Mouse (Mus musculus): ENCODE measurements at regions not wholly inside any gene's neighbourhood (a gene's known extent, or its start where the extent isn't known, plus 50 kb on each side); places are given as distances from the start of the nearest gene placed in this dataset.

DNA sequence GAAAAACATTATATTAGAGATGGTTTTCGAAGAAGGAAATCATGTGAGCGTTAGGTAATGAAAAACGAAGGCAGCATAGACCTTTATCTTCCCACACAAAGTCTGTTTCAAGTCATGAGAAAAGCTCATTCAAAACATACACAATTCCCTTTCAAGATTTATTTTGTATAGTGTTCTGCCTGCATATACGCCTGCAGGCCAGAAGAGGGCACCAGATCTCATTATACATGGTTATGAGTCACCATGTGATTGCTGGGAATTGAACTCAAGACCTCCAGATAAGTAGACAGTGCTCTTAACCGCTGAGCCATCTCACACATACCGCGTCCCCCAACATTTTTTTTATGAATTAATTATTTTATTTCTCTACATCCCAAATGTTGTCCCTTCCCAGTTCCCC lies 578.3 kb upstream of the Ccdc54 start:
- no peak for ATAC-seq
- DNase-seq (ENCODE audit: low spot score): no peak
- no peak overlapping the region for H3K4me3 ChIP-seq (ENCODE audit: low read depth, low read length)
- H3K27me3 ChIP-seq (replicated peaks; ENCODE audit: insufficient read depth, low read length): no peaks in the 10 kb centered on the region
- H3K27ac ChIP-seq (ENCODE audit: low read length): no peak overlapping the region
- no peaks in the 10 kb centered on the region for H3K36me3 ChIP-seq (ENCODE audit: insufficient read depth, low read length)
- no peak for TF ChIP-seq EP300 (IDR thresholded peaks at IDR 0.05)
- peak; percentile 13; the same call in 1 of the 2 replicates for TF ChIP-seq CTCF (IDR thresholded peaks at IDR 0.05)
- WGBS: 68% methylated on average over 7 of the region's 7 CpGs
- no peak overlapping the region for H3K4me2 ChIP-seq (replicated peaks; ENCODE audit: low read depth, low read length)
- no peaks in the 10 kb centered on the region for H3K9me3 ChIP-seq (ENCODE audit: low read length)
- no peak overlapping the region for H3K9ac ChIP-seq (replicated peaks; ENCODE audit: low read depth)
- no peaks in the 10 kb centered on the region for H3K4me1 ChIP-seq (ENCODE audit: insufficient read depth, low read depth, low read length)

DNA sequence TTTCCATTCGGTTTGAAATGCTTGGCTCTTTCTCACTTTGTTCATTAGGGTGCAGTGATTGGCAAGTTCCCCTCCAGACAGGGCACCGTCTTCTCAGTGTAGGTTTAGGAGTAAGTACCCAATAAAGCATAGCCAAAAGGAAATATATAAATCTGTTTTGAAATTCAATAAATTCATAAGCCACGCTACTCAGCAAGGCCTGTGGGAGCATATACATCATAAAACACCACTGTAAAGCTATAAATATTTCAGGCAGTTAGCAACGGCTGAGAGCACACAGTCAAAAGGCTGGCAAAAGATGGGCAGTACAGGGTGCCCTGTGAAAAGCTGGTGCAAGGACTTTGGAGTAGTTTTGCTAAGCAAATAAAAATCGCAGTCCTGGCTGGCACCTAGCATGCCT lies 569.8 kb upstream of the Ccdc54 start:
- DNase-seq (ENCODE audit: low spot score): no peak
- WGBS: 61% methylated on average over 5 of the region's 5 CpGs
- Histone ChIP-seq H3K4me1 (ENCODE audit: insufficient read depth, low read depth, low read length) (no peaks in the 10 kb centered on the region), H3K9ac (replicated peaks; ENCODE audit: low read depth) (no peak overlapping the region), H3K4me2 (replicated peaks; ENCODE audit: low read depth, low read length) (no peak overlapping the region), H3K36me3 (ENCODE audit: insufficient read depth, low read length) (no peaks in the 10 kb centered on the region), H3K4me3 (ENCODE audit: low read depth, low read length) (no peak overlapping the region), H3K27me3 (replicated peaks; ENCODE audit: insufficient read depth, low read length) (no peaks in the 10 kb centered on the region), H3K9me3 (ENCODE audit: low read length) (no peaks in the 10 kb centered on the region), H3K27ac (ENCODE audit: low read length) (no peak overlapping the region)
- ATAC-seq: no peak
- no peak for TF ChIP-seq EP300 (IDR thresholded peaks at IDR 0.05)
- no peak for TF ChIP-seq CTCF (IDR thresholded peaks at IDR 0.05)

DNA sequence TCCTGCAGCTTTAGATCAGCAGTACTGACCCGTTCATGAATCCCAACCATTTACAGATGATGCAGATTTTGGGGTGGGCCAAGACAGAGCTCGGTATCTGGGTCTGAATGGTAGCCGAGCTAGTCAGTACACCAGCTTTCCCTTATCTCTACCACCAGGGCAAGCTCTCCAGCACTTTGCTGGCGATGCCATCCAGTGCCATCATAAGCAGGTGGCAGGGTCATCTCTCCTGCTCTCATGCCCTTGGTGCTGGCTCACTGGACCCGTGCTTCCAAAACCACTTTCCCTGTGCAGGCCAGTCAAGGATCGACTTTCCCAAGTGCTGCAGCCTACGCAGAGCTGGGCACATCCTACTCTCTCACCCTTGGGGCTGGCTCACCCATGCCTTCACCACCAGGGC lies 547.6 kb upstream of the Ccdc54 start:
- Histone ChIP-seq H3K4me2 (replicated peaks; ENCODE audit: low read depth, low read length) (no peak overlapping the region), H3K27me3 (replicated peaks; ENCODE audit: insufficient read depth, low read length) (no peaks in the 10 kb centered on the region), H3K36me3 (ENCODE audit: insufficient read depth, low read length) (no peaks in the 10 kb centered on the region), H3K27ac (ENCODE audit: low read length) (no peak overlapping the region), H3K9ac (replicated peaks; ENCODE audit: low read depth) (no peak overlapping the region), H3K9me3 (ENCODE audit: low read length) (no peaks in the 10 kb centered on the region), H3K4me1 (ENCODE audit: insufficient read depth, low read depth, low read length) (no peaks in the 10 kb centered on the region), H3K4me3 (ENCODE audit: low read depth, low read length) (no peak overlapping the region)
- 82% methylated on average over 7 of the region's 7 CpGs for WGBS
- DNase-seq (ENCODE audit: low spot score) (no peak), ATAC-seq (no peak)
- TF ChIP-seq CTCF (IDR thresholded peaks at IDR 0.05): no peak
- TF ChIP-seq EP300 (IDR thresholded peaks at IDR 0.05): no peak

DNA sequence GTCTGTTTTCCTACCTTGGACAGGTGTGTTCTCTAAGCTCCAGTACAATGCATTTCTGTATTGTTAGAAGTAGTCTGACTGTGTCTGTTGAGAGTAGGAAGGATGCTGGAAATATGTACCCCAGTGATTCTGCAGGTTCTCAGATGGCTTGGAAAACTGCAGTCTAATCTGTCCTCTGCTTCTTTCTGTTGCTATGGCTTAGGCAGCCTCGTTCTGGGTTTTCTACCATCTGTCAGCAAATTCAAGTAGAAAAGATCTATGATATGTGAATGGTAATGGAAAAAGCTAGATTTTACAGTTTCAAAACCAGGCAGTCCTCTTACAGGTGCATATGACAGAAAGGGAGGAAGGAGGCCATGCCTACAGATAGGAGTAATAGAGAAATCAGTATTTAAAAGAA lies 528.9 kb upstream of the Ccdc54 start:
- ATAC-seq (no peak), DNase-seq (ENCODE audit: low spot score) (no peak)
- no peak overlapping the region for H3K4me2 ChIP-seq (replicated peaks; ENCODE audit: low read depth, low read length)
- H3K9me3 ChIP-seq (ENCODE audit: low read length): no peaks in the 10 kb centered on the region
- no peaks in the 10 kb centered on the region for H3K36me3 ChIP-seq (ENCODE audit: insufficient read depth, low read length)
- H3K9ac ChIP-seq (replicated peaks; ENCODE audit: low read depth): no peak overlapping the region
- H3K27ac ChIP-seq (ENCODE audit: low read length): no peak overlapping the region
- H3K4me3 ChIP-seq (ENCODE audit: low read depth, low read length): no peak overlapping the region
- no peak for TF ChIP-seq EP300 (IDR thresholded peaks at IDR 0.05)
- TF ChIP-seq CTCF (IDR thresholded peaks at IDR 0.05): no peak
- H3K27me3 ChIP-seq (replicated peaks; ENCODE audit: insufficient read depth, low read length): no peaks in the 10 kb centered on the region
- WGBS: 61% methylated on average over 1 of the region's 1 CpGs
- no peaks in the 10 kb centered on the region for H3K4me1 ChIP-seq (ENCODE audit: insufficient read depth, low read depth, low read length)

DNA sequence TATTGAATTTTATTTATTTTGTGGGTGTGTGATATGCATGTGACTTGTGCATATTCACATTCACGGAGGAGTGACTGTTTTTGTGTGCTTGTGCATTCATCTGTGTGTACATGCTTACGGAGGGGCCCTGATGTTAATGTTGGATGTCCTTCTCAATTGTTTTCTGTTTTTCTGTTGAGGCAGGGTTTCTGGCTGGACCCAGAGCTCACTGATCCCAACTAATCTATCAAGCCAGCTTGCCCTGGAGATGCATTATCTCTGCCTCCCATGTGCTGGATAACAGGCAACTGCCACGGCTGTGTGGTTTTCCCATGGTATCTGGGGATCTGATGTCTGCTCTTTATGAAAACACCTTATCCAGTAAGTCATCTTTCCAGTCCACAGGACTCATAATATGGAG lies 527.4 kb upstream of the Ccdc54 start:
- DNase-seq (ENCODE audit: low spot score) (no peak), ATAC-seq (no peak)
- Histone ChIP-seq H3K4me2 (replicated peaks; ENCODE audit: low read depth, low read length) (no peak overlapping the region), H3K9ac (replicated peaks; ENCODE audit: low read depth) (no peak overlapping the region), H3K4me1 (ENCODE audit: insufficient read depth, low read depth, low read length) (no peaks in the 10 kb centered on the region), H3K27ac (ENCODE audit: low read length) (no peak overlapping the region), H3K4me3 (ENCODE audit: low read depth, low read length) (no peak overlapping the region), H3K27me3 (replicated peaks; ENCODE audit: insufficient read depth, low read length) (no peaks in the 10 kb centered on the region), H3K36me3 (ENCODE audit: insufficient read depth, low read length) (no peaks in the 10 kb centered on the region), H3K9me3 (ENCODE audit: low read length) (no peaks in the 10 kb centered on the region)
- TF ChIP-seq EP300 (IDR thresholded peaks at IDR 0.05) (no peak), CTCF (IDR thresholded peaks at IDR 0.05) (no peak)
- 54% methylated on average over 3 of the region's 3 CpGs for WGBS

DNA sequence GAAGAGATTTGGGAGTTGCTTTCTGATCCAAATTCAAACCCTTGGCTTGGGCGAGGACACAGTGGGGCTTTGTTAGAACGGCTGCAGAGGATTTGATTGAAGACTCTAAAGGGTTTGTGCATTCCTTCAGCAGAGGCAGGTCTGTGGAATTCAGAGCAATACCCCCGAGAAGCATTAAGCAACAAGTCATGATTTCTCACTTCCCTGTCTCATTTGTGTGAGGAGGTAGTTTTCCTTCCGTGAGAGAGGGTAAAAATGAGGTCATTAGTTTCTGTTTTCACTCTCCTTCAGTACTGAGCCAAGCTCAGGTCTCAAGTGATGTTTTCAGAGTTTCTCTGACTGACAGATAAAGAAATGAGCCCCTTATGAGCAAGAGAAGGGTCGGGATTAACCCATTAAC lies 526.9 kb upstream of the Ccdc54 start:
- Histone ChIP-seq H3K36me3 (ENCODE audit: insufficient read depth, low read length) (no peaks in the 10 kb centered on the region), H3K27ac (ENCODE audit: low read length) (no peak overlapping the region), H3K27me3 (replicated peaks; ENCODE audit: insufficient read depth, low read length) (no peaks in the 10 kb centered on the region), H3K9ac (replicated peaks; ENCODE audit: low read depth) (no peak overlapping the region), H3K4me1 (ENCODE audit: insufficient read depth, low read depth, low read length) (no peaks in the 10 kb centered on the region), H3K4me3 (ENCODE audit: low read depth, low read length) (no peak overlapping the region), H3K4me2 (replicated peaks; ENCODE audit: low read depth, low read length) (no peak overlapping the region), H3K9me3 (ENCODE audit: low read length) (no peaks in the 10 kb centered on the region)
- 17% methylated on average over 5 of the region's 5 CpGs for WGBS
- ATAC-seq (no peak), DNase-seq (ENCODE audit: low spot score) (peak; percentile 11)
- TF ChIP-seq CTCF (IDR thresholded peaks at IDR 0.05): no peak
- TF ChIP-seq EP300 (IDR thresholded peaks at IDR 0.05): no peak

DNA sequence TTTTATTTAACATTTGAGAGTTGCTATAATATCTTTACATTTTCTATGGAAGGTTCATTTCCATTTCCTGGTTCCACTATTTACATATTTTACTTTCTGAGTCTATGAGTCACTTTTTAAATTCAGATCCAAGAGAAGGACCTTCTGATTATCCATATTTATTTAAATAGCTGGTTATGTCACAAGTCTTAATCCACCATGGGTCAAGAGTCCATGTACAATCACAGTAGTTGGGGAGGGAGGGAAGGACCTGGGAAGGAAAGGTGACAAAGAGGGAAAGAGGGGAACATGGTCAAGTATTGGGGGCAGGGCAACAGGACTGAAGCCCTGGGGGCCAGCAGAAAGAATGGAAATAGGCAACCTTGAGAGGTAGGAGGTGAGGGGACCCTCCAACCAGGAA lies 518.9 kb upstream of the Ccdc54 start:
- Histone ChIP-seq H3K9me3 (ENCODE audit: low read length) (no peaks in the 10 kb centered on the region), H3K4me2 (replicated peaks; ENCODE audit: low read depth, low read length) (no peak overlapping the region), H3K27ac (ENCODE audit: low read length) (no peak overlapping the region), H3K36me3 (ENCODE audit: insufficient read depth, low read length) (no peaks in the 10 kb centered on the region), H3K27me3 (replicated peaks; ENCODE audit: insufficient read depth, low read length) (no peaks in the 10 kb centered on the region), H3K4me3 (ENCODE audit: low read depth, low read length) (no peak overlapping the region), H3K4me1 (ENCODE audit: insufficient read depth, low read depth, low read length) (no peaks in the 10 kb centered on the region), H3K9ac (replicated peaks; ENCODE audit: low read depth) (no peak overlapping the region)
- no peak for ATAC-seq
- no peak for DNase-seq (ENCODE audit: low spot score)
- TF ChIP-seq CTCF (IDR thresholded peaks at IDR 0.05) (no peak), EP300 (IDR thresholded peaks at IDR 0.05) (no peak)
